ENCODE assay signal across 7 mouse cellular contexts in genomic region chr1:55087932-55088610, GRCm38 (mm10). TPM values are rescaled to one million over a fixed set of nuclear protein-coding genes. Genes with fewer than 3 reads are reported as not detected.
DNase-seq lines count a peak whose midpoint lies in the region; ATAC-seq and TF ChIP-seq lines count a peak whose summit lies in the region.

Hspe1 (plus strand) TSS chr1:55088132.
Hspd1 (minus strand) TSS chr1:55088243.

- H3K4me1 ChIP-seq in embryonic facial prominence, embryonic 12.5 days: peaks cover 27% of the 10 kb centered on the region
- H3K4me1 ChIP-seq in kidney, adult 2 months (ENCODE audit: control insufficient read depth, insufficient read depth, low read length): peaks cover 2% of the 10 kb centered on the region; the same call in 1 of the 2 replicates
- peaks cover 29% of the 10 kb centered on the region for H3K4me1 ChIP-seq in limb, embryonic 12.5 days (replicated peaks)
- peaks cover 40% of the 10 kb centered on the region for H3K4me1 ChIP-seq in midbrain, embryonic 15.5 days
- H3K4me1 ChIP-seq in spleen, adult 2 months (ENCODE audit: control insufficient read depth, insufficient read depth, insufficient read length): peaks cover 2% of the 10 kb centered on the region

- H3K4me3 ChIP-seq in embryonic facial prominence, embryonic 12.5 days: peak within 1 kb of the TSS; percentile 96
- H3K4me3 ChIP-seq in kidney, adult 2 months (ENCODE audit: insufficient read depth, low read depth, low read length): peak within 1 kb of the TSS; percentile 93
- peak within 1 kb of the TSS; percentile 92 for H3K4me3 ChIP-seq in limb, embryonic 12.5 days (replicated peaks)
- peak within 1 kb of the TSS; percentile 92 for H3K4me3 ChIP-seq in midbrain, embryonic 15.5 days
- H3K4me3 ChIP-seq in spleen, adult 2 months (ENCODE audit: extremely low read depth, insufficient read depth, insufficient read length): peak within 1 kb of the TSS; percentile 89

- peak within 1 kb of the TSS; percentile 94 for H3K9ac ChIP-seq in embryonic facial prominence, embryonic 12.5 days
- peak within 1 kb of the TSS; percentile 94 for H3K9ac ChIP-seq in limb, embryonic 12.5 days (replicated peaks)
- peak within 1 kb of the TSS; percentile 94 for H3K9ac ChIP-seq in midbrain, embryonic 15.5 days

- no peak for TF ChIP-seq CTCF in kidney, adult 2 months (conservative IDR thresholded peaks at IDR 0.05; ENCODE audit: insufficient read depth, insufficient read length, low read depth, low read length)
- TF ChIP-seq CTCF in spleen, adult 2 months (IDR thresholded peaks at IDR 0.05; ENCODE audit: extremely low read depth, insufficient read depth, insufficient read length, insufficient replicate concordance): no peak

- H3K36me3 ChIP-seq in embryonic facial prominence, embryonic 12.5 days: peaks cover 37% of the 10 kb centered on the region
- no peaks in the 10 kb centered on the region; the same call in 1 of the 2 replicates for H3K36me3 ChIP-seq in kidney, adult 2 months (ENCODE audit: control insufficient read depth, insufficient read depth, low read length)
- peaks cover 50% of the 10 kb centered on the region for H3K36me3 ChIP-seq in limb, embryonic 12.5 days
- peaks cover 30% of the 10 kb centered on the region for H3K36me3 ChIP-seq in midbrain, embryonic 15.5 days (replicated peaks)
- peaks cover 14% of the 10 kb centered on the region for H3K36me3 ChIP-seq in spleen, adult 2 months (ENCODE audit: control insufficient read depth, insufficient read depth, low read length)

- no peaks in the 10 kb centered on the region for H3K9me3 ChIP-seq in embryonic facial prominence, embryonic 12.5 days
- no peaks in the 10 kb centered on the region for H3K9me3 ChIP-seq in limb, embryonic 12.5 days
- H3K9me3 ChIP-seq in midbrain, embryonic 15.5 days: no peaks in the 10 kb centered on the region

- peak; percentile 98 for DNase-seq in adrenal gland, postnatal 25 days
- DNase-seq in heart, adult 18-20 months: peak; percentile 98 to 99
- DNase-seq in kidney, adult 2 months: peak; percentile 99
- peak; percentile 97 for DNase-seq in spleen, adult 2 months (ENCODE audit: low read depth in 1 of 2, low spot score in 2 of 2)

- peak within 1 kb of the TSS; percentile 95 for H3K27ac ChIP-seq in embryonic facial prominence, embryonic 12.5 days
- peak within 1 kb of the TSS; percentile 99 for H3K27ac ChIP-seq in kidney, adult 2 months (ENCODE audit: insufficient read depth, low read depth, low read length)
- peak within 1 kb of the TSS; percentile 95 for H3K27ac ChIP-seq in limb, embryonic 12.5 days
- peak within 1 kb of the TSS; percentile 97 for H3K27ac ChIP-seq in midbrain, embryonic 15.5 days
- H3K27ac ChIP-seq in spleen, adult 2 months (ENCODE audit: insufficient read depth, low read length): peak within 1 kb of the TSS; percentile 91

- WGBS in embryonic facial prominence, embryonic 12.5 days: under 1% methylated on average over 70 of the region's 76 CpGs
- 1% methylated on average over 67 of the region's 76 CpGs for WGBS in kidney, adult 2 months
- WGBS in limb, embryonic 12.5 days: under 1% methylated on average over 67 of the region's 76 CpGs
- under 1% methylated on average over 75 of the region's 76 CpGs for WGBS in midbrain, embryonic 15.5 days
- under 1% methylated on average over 76 of the region's 76 CpGs for WGBS in spleen, adult 2 months

- TF ChIP-seq POLR2A in kidney, adult 2 months (IDR thresholded peaks at IDR 0.05; ENCODE audit: low read depth, low read length): peak; percentile 72
- peak; percentile 71 for TF ChIP-seq POLR2A in spleen, adult 2 months (IDR thresholded peaks at IDR 0.05; ENCODE audit: low read depth, low read length)

- peak within 1 kb of the TSS; percentile 92 for H3K4me2 ChIP-seq in embryonic facial prominence, embryonic 12.5 days (replicated peaks)
- peak within 1 kb of the TSS; percentile 90 for H3K4me2 ChIP-seq in limb, embryonic 12.5 days
- H3K4me2 ChIP-seq in midbrain, embryonic 15.5 days: peak within 1 kb of the TSS; percentile 76

- ATAC-seq in embryonic facial prominence, embryonic 12.5 days (ENCODE audit: insufficient number of reproducible peaks, insufficient read depth, low FRiP score, low TSS enrichment): peak; percentile 94
- peak; percentile 94 for ATAC-seq in limb, embryonic 12.5 days (ENCODE audit: insufficient number of reproducible peaks, insufficient read depth, low FRiP score, low TSS enrichment, low read depth)
- ATAC-seq in midbrain, embryonic 15.5 days (replicated peaks): peak; percentile 96

- H3K27me3 ChIP-seq in embryonic facial prominence, embryonic 12.5 days: no peaks in the 10 kb centered on the region
- H3K27me3 ChIP-seq in kidney, adult 2 months (replicated peaks; ENCODE audit: control insufficient read depth, insufficient read depth, low read length): no peaks in the 10 kb centered on the region
- H3K27me3 ChIP-seq in limb, embryonic 12.5 days: no peaks in the 10 kb centered on the region
- H3K27me3 ChIP-seq in midbrain, embryonic 15.5 days (replicated peaks): no peaks in the 10 kb centered on the region
- H3K27me3 ChIP-seq in spleen, adult 2 months (ENCODE audit: control insufficient read depth, insufficient read depth, low read length): no peaks in the 10 kb centered on the region

RNA-seq across cellular contexts. Expression of gene Hspe1, which starts in this region (rescaled TPM):
- total RNA-seq in adrenal gland, postnatal 25 days (2021): 656 and 863 TPM in 2 replicates
- 427 and 440 TPM in 2 replicates for polyA plus RNA-seq in embryonic facial prominence, embryonic 12.5 days (2016; fragmentation: Nextera tagmentation; extraction: Ambion mirVana)
- 100 to 1,000 TPM; 183 to 186 TPM for total RNA-seq in heart, adult 18-20 months (2021)
- 46.2 and 90.1 TPM in 2 replicates for polyA plus RNA-seq in kidney, adult 2 months (2012; rRNA removed)
- polyA plus RNA-seq in limb, embryonic 12.5 days (2016; fragmentation: Nextera tagmentation; extraction: Ambion mirVana): 485 and 512 TPM in 2 replicates
- 195 and 203 TPM in 2 replicates for polyA plus RNA-seq in midbrain, embryonic 15.5 days (2015; fragmentation: Nextera tagmentation; extraction: Ambion mirVana)
- 11.1 and 14.1 TPM in 2 replicates for polyA plus RNA-seq in spleen, adult 2 months (2012; rRNA removed)

RNA-seq across cellular contexts. Expression of gene Hspd1, which starts in this region (rescaled TPM):
- 1,323 and 1,476 TPM in 2 replicates for total RNA-seq in adrenal gland, postnatal 25 days (2021)
- 349 and 370 TPM in 2 replicates for polyA plus RNA-seq in embryonic facial prominence, embryonic 12.5 days (2016; fragmentation: Nextera tagmentation; extraction: Ambion mirVana)
- 100 to 1,000 TPM; 420 TPM for total RNA-seq in heart, adult 18-20 months (2021)
- polyA plus RNA-seq in kidney, adult 2 months (2012; rRNA removed): 66.8 and 99.8 TPM in 2 replicates
- polyA plus RNA-seq in limb, embryonic 12.5 days (2016; fragmentation: Nextera tagmentation; extraction: Ambion mirVana): 378 and 384 TPM in 2 replicates
- 254 and 262 TPM in 2 replicates for polyA plus RNA-seq in midbrain, embryonic 15.5 days (2015; fragmentation: Nextera tagmentation; extraction: Ambion mirVana)
- polyA plus RNA-seq in spleen, adult 2 months (2012; rRNA removed): 9.2 and 9.4 TPM in 2 replicates

Comparison
In these comparisons a context has a peak if more than half of its experiments do, and no peak if none do; other contexts are left out.
1. Peak in every context shown above with its lines: DNase-seq, ATAC-seq, H3K4me3 ChIP-seq and H3K27ac ChIP-seq.